Mouse (Mus musculus) spleen, postnatal 36 days (tissue): ENCODE data around the gene Palm.

ENCODE experiments used
- DNase-seq, 2 experiments: peaks; one replicate each; pipeline ENCODE4 v3.0.0; 2022; ENCODE audit warnings: low spot score in 2 of 2, mixed read lengths in 1 of 2

Gene Palm

GRCm38 (mm10) chr10:79798289-79798928 lies 5.0 kb downstream of the Palm start:
- peak; percentile 56 to 69 for DNase-seq

- no peak for DNase-seq
These were observed 7.1 kb downstream of the Palm start for GRCm38 (mm10) chr10:79800508-79800907.

DNA sequence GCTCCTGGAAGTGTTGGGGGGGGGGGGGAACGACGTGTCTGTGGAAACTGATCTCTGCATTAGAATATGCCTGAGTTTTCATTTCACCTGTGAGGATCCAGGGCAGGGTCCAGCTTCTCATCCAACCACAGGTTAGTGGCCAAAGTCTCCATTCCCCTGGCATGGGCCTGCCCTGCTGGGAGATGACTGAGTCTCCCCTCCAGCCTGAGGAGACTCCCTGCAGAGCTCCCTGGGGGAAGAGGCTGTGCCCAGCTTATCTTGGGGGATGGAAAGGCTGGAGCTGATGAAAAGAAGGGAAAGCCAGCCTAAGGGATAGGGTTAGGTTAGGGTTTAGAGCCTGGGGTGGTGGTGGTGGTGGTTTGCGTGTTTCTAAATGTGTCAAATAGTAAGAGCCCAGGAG lies 8.5 kb downstream of the Palm start:
- DNase-seq: no peak

- DNase-seq: no peak
These were observed 9.1 kb downstream of the Palm start for GRCm38 (mm10) chr10:79802331-79802971.

GRCm38 (mm10) chr10:79803716-79804323 lies 10.4 kb downstream of the Palm start:
- no peak for DNase-seq

GRCm38 (mm10) chr10:79805636-79806035 lies 12.3 kb downstream of the Palm start:
- no peak for DNase-seq

DNA sequence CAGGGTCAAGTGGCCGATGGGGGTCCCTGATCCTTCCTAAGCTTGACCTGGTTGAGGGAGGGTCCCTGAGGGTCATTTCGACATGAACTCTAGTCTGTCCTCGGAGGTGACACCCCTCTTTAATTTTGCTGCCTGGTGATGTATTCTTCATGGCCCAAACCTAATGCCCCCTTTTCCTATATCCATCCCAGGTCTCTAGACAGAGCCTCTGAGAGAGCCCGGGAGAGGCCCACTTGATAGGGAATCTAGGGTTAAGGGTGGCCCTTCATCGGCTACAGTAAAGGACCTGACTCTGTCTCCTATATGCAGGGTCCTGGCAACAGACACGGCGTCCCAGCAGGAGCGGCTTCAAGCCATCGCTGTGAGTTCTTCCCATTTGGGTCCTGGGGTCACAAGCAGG lies 13.0 kb downstream of the Palm start:
- DNase-seq: no peak

- DNase-seq: no peak
These were observed 13.6 kb downstream of the Palm start for GRCm38 (mm10) chr10:79806972-79807371.

- DNase-seq: no peak
These were observed 14.5 kb downstream of the Palm start for GRCm38 (mm10) chr10:79807826-79808225.

GRCm38 (mm10) chr10:79808728-79809127 lies 15.4 kb downstream of the Palm start:
- DNase-seq: no peak

DNA sequence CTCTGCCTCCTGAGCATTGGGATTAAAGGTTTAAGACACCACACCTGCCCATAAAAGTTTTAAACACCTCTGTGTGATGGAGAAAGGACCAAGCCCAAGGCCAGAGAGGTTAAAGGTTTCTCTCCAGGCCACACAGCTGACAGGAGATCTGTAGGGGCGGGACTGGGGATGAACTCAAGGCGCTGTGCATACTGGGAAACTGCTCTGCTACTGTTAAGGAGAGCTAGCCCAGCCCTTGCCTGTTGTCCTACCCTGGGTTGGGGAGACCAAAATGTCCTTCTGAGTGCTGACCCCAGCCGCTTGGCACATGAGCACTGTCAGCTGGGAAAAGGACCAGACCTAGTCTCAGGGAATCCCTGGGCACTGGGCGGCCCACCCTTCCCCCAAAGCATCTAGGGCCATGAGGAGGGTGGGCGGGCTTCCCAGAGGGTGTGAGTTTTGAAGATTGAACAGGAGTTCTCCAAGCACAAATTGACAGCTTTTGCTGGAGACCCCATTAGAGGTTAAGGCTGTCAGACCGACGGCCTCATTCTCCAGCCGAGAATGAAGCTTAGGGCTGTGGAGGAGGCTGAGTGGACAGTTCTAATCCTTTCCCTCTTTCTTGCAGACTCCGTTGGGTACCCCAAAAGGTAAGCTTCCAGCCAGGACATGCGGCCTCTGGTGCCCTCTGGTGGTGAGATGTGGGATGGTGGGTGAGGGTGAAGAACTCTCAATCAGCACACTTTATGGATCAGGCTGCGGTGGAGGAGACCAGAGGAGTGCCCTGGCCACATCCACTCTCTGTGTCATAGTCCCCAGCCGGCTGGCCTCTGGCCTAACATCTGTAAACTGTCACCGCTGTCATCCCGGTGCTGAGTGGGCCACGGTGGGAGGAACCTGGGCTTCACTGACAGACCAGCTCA lies 18.6 kb downstream of the Palm start:
- peak; percentile 62 to 76 for DNase-seq

DNA sequence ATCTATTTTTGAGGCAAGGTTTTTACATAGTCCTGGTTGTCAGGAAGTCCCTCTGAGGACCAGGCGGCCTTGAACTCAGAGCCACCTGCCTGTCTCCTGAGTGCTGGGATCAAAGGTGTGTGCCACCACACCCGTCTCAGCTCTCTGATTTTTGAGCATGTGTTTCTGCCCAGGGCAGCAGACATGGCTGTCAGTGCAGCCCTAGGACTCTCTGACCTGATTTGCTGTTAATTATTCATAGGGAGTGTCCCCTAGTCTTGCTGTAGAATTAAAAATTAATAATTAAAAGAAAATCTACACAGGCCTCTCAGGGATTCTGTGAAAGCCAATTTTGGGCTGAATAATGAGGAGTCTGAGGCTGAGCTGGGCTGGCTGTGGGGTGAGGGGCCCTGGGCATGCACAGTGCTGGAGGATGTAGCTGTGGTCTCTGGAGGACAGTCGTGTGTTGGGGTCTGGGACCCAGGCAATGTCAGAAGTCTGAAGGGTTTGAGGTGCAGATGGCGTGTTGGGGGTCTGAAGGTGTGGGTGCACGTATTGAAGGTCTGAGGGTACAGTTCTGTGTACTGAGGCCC lies 21.0 kb downstream of the Palm start:
- no peak for DNase-seq

GRCm38 (mm10) chr10:79815671-79816494 lies 22.5 kb downstream of the Palm start:
- DNase-seq: no peak

DNA sequence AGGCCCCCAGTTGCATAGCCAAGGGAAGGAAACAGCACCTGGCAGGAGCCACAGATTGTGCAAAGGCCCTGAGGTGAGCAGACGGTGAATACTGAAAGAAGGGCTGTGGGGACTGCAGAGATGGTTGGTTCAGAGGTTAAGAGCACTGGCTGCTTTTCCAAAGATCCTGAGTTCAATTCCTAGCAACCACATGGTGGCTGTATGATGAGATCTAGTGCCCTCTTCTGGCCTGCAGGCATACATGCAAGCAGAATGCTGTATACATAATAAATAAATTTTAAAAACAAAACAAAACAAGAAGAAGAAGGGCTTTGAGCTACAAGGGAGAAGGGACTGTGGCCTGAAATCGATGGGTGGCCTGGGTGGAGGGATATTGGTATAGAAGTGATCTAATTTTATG lies 23.7 kb downstream of the Palm start:
- DNase-seq: no peak

GRCm38 (mm10) chr10:79818225-79818624 lies 24.9 kb downstream of the Palm start:
- no peak for DNase-seq

DNA sequence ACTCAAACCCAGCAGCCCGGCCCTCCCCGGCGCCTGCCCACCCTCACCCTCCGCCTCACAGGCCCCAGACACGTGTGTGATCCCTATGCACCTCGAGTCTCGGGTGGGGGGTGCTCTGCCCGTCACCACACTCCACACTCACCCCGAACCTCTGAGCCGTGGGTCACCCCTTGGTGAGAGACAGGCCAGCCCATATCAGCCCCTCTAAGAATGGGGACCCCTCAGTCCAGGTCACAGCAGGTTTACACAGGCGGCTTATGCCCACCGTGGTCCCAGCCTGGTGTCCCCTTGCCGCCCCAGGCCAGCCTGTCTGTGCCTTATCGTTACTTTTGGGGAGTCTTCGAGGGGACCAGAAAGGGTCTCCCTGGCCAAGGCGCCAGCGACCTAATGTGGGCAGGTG lies 26.2 kb downstream of the Palm start:
- DNase-seq: no peak

DNA sequence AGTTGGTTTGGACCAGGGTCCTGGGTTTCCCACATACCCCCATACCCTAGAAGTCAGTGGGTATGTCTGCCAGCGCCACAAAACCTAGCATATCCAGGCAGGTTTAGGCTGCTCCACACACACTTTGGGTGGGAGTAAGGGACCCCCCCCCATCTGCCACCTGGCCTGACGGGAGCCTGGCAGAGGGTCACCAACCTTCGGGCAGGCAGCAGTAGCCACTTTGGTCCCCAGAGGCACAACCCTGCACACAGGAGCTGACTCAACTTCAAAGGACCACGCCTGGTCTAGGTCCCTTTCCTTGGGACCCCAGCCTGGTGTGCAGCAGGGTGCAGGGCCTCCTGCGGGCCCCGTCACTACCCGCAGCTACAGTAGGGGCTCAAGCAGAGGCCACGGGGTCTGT lies 26.9 kb downstream of the Palm start:
- no peak for DNase-seq

DNA sequence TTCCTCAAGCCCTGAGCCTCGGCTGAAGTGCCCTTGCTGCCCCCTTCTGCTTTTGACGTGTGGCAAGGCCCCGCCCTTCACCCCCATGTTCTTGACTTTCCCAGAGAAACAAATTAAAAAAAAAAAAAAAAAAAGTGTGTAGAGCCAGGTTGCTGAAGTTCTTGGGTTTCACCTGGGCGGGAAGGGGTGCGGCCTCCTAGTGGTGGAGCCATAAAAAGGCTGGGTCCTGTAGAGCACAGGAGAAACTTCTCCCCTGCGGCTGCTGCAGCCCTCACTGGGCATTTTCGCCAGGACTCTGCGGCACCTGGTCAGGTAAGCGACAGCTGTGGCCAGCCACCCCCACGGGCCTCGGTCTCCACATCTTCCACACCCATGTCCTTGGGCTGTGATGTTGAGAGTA lies 27.4 kb downstream of the Palm start, which contains the start of gene Misp:
Gene Misp (plus strand): TSS at position 208 of the 400 bp plus-strand sequence.
- no peak for DNase-seq

DNA sequence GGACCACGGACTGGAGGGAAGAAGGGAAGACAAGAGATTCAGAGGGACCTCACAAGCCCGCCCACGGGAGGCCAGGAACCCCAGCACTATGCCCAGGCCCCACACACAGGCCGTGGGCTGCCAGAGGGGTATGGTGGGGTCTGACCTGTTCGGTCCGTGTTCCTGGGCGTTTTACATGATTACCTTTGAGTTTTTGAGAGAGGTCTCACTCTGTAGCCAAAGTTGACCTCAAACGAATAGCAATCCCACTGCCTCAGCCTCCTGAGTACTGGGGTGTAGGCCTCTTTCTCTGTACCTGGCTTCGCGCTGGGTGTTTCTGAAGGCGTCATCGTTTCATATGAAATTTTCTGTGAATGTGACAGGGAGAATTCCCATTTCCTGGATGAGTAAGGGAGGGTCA lies 28.4 kb downstream of the Palm start:
- DNase-seq: no peak

- DNase-seq: no peak
These were observed 29.0 kb downstream of the Palm start for GRCm38 (mm10) chr10:79822372-79822771.

GRCm38 (mm10) chr10:79823011-79823410 lies 29.6 kb downstream of the Palm start:
- DNase-seq: no peak
